ENCODE assay signal across 19 mouse cellular contexts in genomic region chr5:37829926-37830325, GRCm38 (mm10). TPM values are rescaled to one million over a fixed set of nuclear protein-coding genes. Genes with fewer than 3 reads are reported as not detected.
"Had no signal": no experiment of that assay in that cellular context is flagged by ENCODE, and none has a peak within 500 bp of the region (broad histone marks: within the 10 kb centered on the region; RNA-seq: fewer than 3 reads in every experiment).

No protein-coding gene starts in this region.

- H3K9me3 ChIP-seq: kidney, embryonic 15.5 days; limb, embryonic 15.5 days; liver, embryonic 12.5 days; liver, embryonic 15.5 days; lung, embryonic 15.5 days; midbrain, embryonic 15.5 days had no signal

- ATAC-seq: liver, embryonic 12.5 days; midbrain, embryonic 15.5 days had no signal

- H3K4me3 ChIP-seq: kidney, embryonic 15.5 days; left cerebral cortex, adult 2 months; limb, embryonic 12.5 days; limb, embryonic 15.5 days; liver, embryonic 12.5 days; liver, embryonic 15.5 days; lung, embryonic 15.5 days; midbrain, embryonic 12.5 days; midbrain, embryonic 15.5 days; myocyte had no signal

- H3K27ac ChIP-seq: kidney, embryonic 15.5 days; left cerebral cortex, adult 2 months; limb, embryonic 12.5 days; limb, embryonic 15.5 days; liver, embryonic 12.5 days; liver, embryonic 15.5 days; lung, embryonic 15.5 days; midbrain, embryonic 12.5 days; midbrain, embryonic 15.5 days had no signal

- H3K9ac ChIP-seq: kidney, embryonic 15.5 days; limb, embryonic 12.5 days; limb, embryonic 15.5 days; liver, embryonic 12.5 days; liver, embryonic 15.5 days; lung, embryonic 15.5 days; midbrain, embryonic 12.5 days; midbrain, embryonic 15.5 days had no signal

- DNase-seq: kidney, postnatal 10 days; kidney, postnatal 36 days; layer of hippocampus, postnatal 36 days; lung, adult 18-20 months; lung, postnatal 10 days; lung, postnatal 4 days; thymus, adult 18-20 months; thymus, postnatal 36 days had no signal

- H3K4me1 ChIP-seq: liver, embryonic 15.5 days; lung, embryonic 15.5 days had no signal

- H3K36me3 ChIP-seq: kidney, embryonic 15.5 days; limb, embryonic 12.5 days; limb, embryonic 15.5 days; liver, embryonic 12.5 days; liver, embryonic 15.5 days; lung, embryonic 15.5 days; midbrain, embryonic 12.5 days; midbrain, embryonic 15.5 days had no signal

- H3K4me2 ChIP-seq: kidney, embryonic 15.5 days; limb, embryonic 12.5 days; limb, embryonic 15.5 days; liver, embryonic 12.5 days; liver, embryonic 15.5 days; lung, embryonic 15.5 days; midbrain, embryonic 12.5 days; midbrain, embryonic 15.5 days had no signal

RNA-seq across cellular contexts. Expression of gene Msx1, which starts 5.5 kb away (rescaled TPM):
- polyA plus RNA-seq: testis, adult 2 months had no signal
